Mouse (Mus musculus) heart, embryonic 11.5 days (tissue): ENCODE results near the gene Gng7. TPM values are rescaled to one million over a fixed set of nuclear protein-coding genes. Genes with fewer than 3 reads are reported as not detected.

Source experiments
- ATAC-seq: fragments of 200-750 bp; cut with Nextera tagmentation; replicated peaks from 2 replicates; pipeline ENCODE4 v1.8.0; 2017; ENCODE audit warnings: moderate library complexity; ENCODE audit not compliant: insufficient number of reproducible peaks, low FRiP score, low TSS enrichment
- H3K27ac ChIP-seq: fragments of 300-500 bp; sonication (generic); 2 replicates; pipeline ENCODE4 v1.5.1; 2014; ENCODE audit warnings: mild to moderate bottlenecking, low read depth, low read length
- H3K27me3 ChIP-seq: fragments of 300-500 bp; sonication (generic); 2 replicates; pipeline ENCODE4 v1.6.1; 2014; ENCODE audit warnings: mild to moderate bottlenecking, low read length, mixed read lengths; ENCODE audit not compliant: control insufficient read depth, insufficient read depth
- H3K36me3 ChIP-seq: fragments of 300-500 bp; sonication (generic); 2 replicates; pipeline ENCODE4 v1.6.1; 2014; ENCODE audit warnings: mild to moderate bottlenecking, low read length, moderate library complexity, mixed read lengths; ENCODE audit not compliant: control insufficient read depth, insufficient read depth
- H3K4me1 ChIP-seq: fragments of 300-500 bp; sonication (generic); 2 replicates; pipeline ENCODE4 v1.6.1; 2014; ENCODE audit warnings: low read length; ENCODE audit not compliant: control insufficient read depth, insufficient read depth
- H3K4me2 ChIP-seq: fragments of 300-500 bp; sonication (generic); 2 replicates; pipeline ENCODE4 v1.6.1; 2014; ENCODE audit warnings: mild to moderate bottlenecking, moderate library complexity
- H3K4me3 ChIP-seq: fragments of 300-500 bp; sonication (generic); 2 replicates; pipeline ENCODE4 v1.5.1; 2014; ENCODE audit warnings: low read depth, low read length
- H3K9ac ChIP-seq: fragments of 300-500 bp; sonication (generic); 2 replicates; pipeline ENCODE4 v1.6.1; 2014; ENCODE audit warnings: mild to moderate bottlenecking, low read depth, low read length, moderate library complexity
- H3K9me3 ChIP-seq: fragments of 300-500 bp; sonication (generic); replicated peaks from 2 replicates; pipeline ENCODE4 v1.6.1; 2016; ENCODE audit warnings: low read length; ENCODE audit not compliant: control insufficient read depth
- WGBS: fragments of 180-500 bp; shearing (Covaris S2); extraction: QIAGEN DNeasy Blood & Tissue Kit; methylation state at CpG from one replicate; pipeline ENCODE4 v1.1.7; 2014; ENCODE audit not compliant: insufficient replicate concordance; 5-methylcytosine and 5-hydroxymethylcytosine counted together
- polyA plus RNA-seq: library from polyadenylated mRNA; unstranded; fragments of >200 nt; fragmentation: Nextera tagmentation; extraction: Ambion mirVana; gene quantifications from 2 replicates; pipeline ENCODE4 v1.2.1, GENCODE M21; 2014

Gng7 gene
- polyA plus RNA-seq, 1 experiment from 2014 or later = 1.4 TPM

GRCm38 (mm10) chr10:80962585-80962984 is 52.2 kb downstream of the Gng7 start:
- Histone ChIP-seq H3K9ac (no peak overlapping the region), H3K27me3 (no peaks in the 10 kb centered on the region), H3K4me1 (peaks cover 40% of the 10 kb centered on the region), H3K27ac (peak overlapping the region; percentile 81; the same call in 1 of the 2 replicates), H3K4me3 (no peak overlapping the region), H3K36me3 (no peaks in the 10 kb centered on the region), H3K9me3 (no peaks in the 10 kb centered on the region), H3K4me2 (no peak overlapping the region)
- WGBS = 86% methylated on average over 5 of the region's 5 CpGs
- ATAC-seq = no peak

- no peak for ATAC-seq
Measured at GRCm38 (mm10) chr10:80962051-80962472, 52.7 kb downstream of the Gng7 start.

DNA sequence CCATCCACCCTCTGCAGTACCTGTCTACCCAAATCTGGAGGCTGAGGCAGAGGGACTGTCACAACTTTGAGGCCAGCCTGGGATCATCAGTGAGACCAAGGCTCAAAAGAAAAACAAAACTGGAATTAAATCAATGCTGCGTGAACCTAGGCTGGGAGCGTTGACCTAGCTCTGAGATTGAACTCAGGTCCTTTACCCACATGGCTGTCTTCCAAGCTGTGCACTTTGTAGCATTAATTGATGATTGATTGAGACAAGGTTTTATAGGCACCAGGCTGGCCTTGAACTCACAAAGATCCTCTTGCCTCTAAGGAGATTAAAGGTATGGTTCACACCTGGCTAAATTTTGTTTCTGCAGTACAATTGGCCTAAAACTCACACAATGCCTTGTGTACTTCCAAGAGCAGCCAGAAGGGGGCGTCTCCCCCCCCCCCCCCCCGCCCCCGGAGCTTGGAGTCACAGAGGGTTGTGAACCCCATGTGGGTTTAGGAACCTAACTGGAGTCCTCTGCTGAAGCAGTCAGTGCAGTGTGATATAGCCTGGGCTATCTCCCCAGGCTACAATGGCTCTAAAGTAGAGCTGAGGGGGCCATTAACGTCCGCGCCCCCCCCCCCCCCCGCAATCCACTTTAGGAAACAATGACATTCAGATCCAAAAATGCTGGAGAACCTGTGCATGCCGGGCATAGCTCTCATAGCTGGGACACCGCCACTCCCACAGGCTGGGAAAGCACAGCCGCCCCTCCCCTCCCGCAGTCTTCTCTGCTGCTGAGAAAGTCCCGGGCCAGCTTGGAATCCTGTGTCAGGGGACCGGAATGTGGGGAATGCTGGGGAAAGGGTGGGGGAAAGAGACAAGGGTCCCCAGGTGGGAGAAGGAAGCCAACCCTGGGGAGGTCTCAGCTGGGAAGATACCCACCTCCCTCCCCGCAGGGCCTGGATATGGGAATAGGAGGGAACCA is 53.9 kb downstream of the Gng7 start:
- peak overlapping the region; percentile 81 for H3K27ac ChIP-seq
- H3K27me3 ChIP-seq = no peaks in the 10 kb centered on the region
- H3K4me2 ChIP-seq = peak overlapping the region; percentile 21; the same call in 1 of the 2 replicates
- H3K4me3 ChIP-seq = no peak overlapping the region
- peaks cover 35% of the 10 kb centered on the region for H3K4me1 ChIP-seq
- 11% methylated on average over 16 of the region's 16 CpGs for WGBS
- no peak; the same call in 1 of the 2 replicates for ATAC-seq
- H3K36me3 ChIP-seq = no peaks in the 10 kb centered on the region
- no peaks in the 10 kb centered on the region for H3K9me3 ChIP-seq
- H3K9ac ChIP-seq = no peak overlapping the region; the same call in 1 of the 2 replicates

More at GRCm38 (mm10) chr10:80962051-80962472, 52.7 kb downstream of the Gng7 start:
- no peak overlapping the region for H3K9ac ChIP-seq
- H3K27ac ChIP-seq = peak overlapping the region; percentile 81
- no peaks in the 10 kb centered on the region for H3K27me3 ChIP-seq
- no peak overlapping the region for H3K4me2 ChIP-seq
- no peak overlapping the region for H3K4me3 ChIP-seq
- 41% methylated on average over 10 of the region's 10 CpGs for WGBS
- no peaks in the 10 kb centered on the region for H3K36me3 ChIP-seq
- H3K4me1 ChIP-seq = peaks cover 40% of the 10 kb centered on the region
- H3K9me3 ChIP-seq = no peaks in the 10 kb centered on the region

GRCm38 (mm10) chr10:80958979-80959637 is 55.6 kb downstream of the Gng7 start:
- ATAC-seq = no peak
- no peak overlapping the region for H3K9ac ChIP-seq
- H3K4me3 ChIP-seq = no peak overlapping the region
- H3K4me1 ChIP-seq = peaks cover 42% of the 10 kb centered on the region
- no peak overlapping the region for H3K27ac ChIP-seq
- H3K9me3 ChIP-seq = no peaks in the 10 kb centered on the region
- no peaks in the 10 kb centered on the region for H3K36me3 ChIP-seq
- H3K4me2 ChIP-seq = no peak overlapping the region
- WGBS = 89% methylated on average over 5 of the region's 5 CpGs
- H3K27me3 ChIP-seq = no peaks in the 10 kb centered on the region

GRCm38 (mm10) chr10:80957791-80958190 is 57.0 kb downstream of the Gng7 start:
- Histone ChIP-seq H3K9ac (no peak overlapping the region), H3K9me3 (no peaks in the 10 kb centered on the region), H3K4me2 (no peak overlapping the region), H3K27me3 (no peaks in the 10 kb centered on the region), H3K4me3 (no peak overlapping the region), H3K4me1 (peaks cover 28% of the 10 kb centered on the region), H3K36me3 (no peaks in the 10 kb centered on the region), H3K27ac (no peak overlapping the region)
- ATAC-seq = no peak
- WGBS = 54% methylated on average over 4 of the region's 4 CpGs

DNA sequence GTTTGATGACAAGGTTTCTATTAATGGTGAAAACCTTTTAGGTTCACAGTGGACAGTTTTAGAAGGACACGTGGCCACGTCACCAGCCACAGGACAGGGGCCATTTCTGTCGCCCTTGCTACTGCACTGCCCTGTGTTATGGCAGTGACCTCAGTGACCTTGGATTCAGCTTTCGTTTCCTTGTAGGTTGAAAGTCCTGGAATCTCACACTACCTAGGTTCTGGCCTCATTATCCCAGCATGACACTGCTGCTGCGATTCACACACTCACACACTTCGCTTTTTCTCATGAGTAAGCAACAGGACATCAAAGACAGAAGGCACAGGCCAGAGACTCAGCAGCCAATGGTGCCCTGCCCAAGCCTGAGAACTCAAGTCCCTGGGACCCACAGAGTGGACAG is 57.8 kb downstream of the Gng7 start:
- no peak overlapping the region for H3K9ac ChIP-seq
- 62% methylated on average over 6 of the region's 6 CpGs for WGBS
- H3K4me2 ChIP-seq = no peak overlapping the region
- no peaks in the 10 kb centered on the region for H3K27me3 ChIP-seq
- no peak overlapping the region for H3K4me3 ChIP-seq
- H3K9me3 ChIP-seq = no peaks in the 10 kb centered on the region
- no peak overlapping the region for H3K27ac ChIP-seq
- no peak for ATAC-seq
- no peaks in the 10 kb centered on the region for H3K36me3 ChIP-seq
- H3K4me1 ChIP-seq = peaks cover 24% of the 10 kb centered on the region

GRCm38 (mm10) chr10:80956385-80956784 is 58.4 kb downstream of the Gng7 start:
- no peaks in the 10 kb centered on the region for H3K36me3 ChIP-seq
- 88% methylated on average over 8 of the region's 8 CpGs for WGBS
- H3K27ac ChIP-seq = no peak overlapping the region
- H3K27me3 ChIP-seq = no peaks in the 10 kb centered on the region
- H3K9ac ChIP-seq = no peak overlapping the region
- ATAC-seq = no peak
- H3K4me1 ChIP-seq = peaks cover 19% of the 10 kb centered on the region
- H3K4me3 ChIP-seq = no peak overlapping the region
- H3K4me2 ChIP-seq = no peak overlapping the region
- H3K9me3 ChIP-seq = no peaks in the 10 kb centered on the region

- no peak; the same call in 1 of the 2 replicates for ATAC-seq
- WGBS = 20% methylated on average over 9 of the region's 9 CpGs
- Histone ChIP-seq H3K4me3 (no peak overlapping the region), H3K4me2 (0 out of 2 replicates have a peak overlapping the region, but pooled peaks have one; percentile 24), H3K27ac (peak overlapping the region; percentile 77), H3K4me1 (peaks cover 12% of the 10 kb centered on the region), H3K27me3 (no peaks in the 10 kb centered on the region), H3K9me3 (no peaks in the 10 kb centered on the region), H3K9ac (peak overlapping the region; percentile 44; the same call in 1 of the 2 replicates), H3K36me3 (no peaks in the 10 kb centered on the region)
Measured at GRCm38 (mm10) chr10:80955536-80955935, 59.2 kb downstream of the Gng7 start.
